Mouse (Mus musculus): ENCODE data around the gene Cwc27. TPM values are rescaled to one million over a fixed set of nuclear protein-coding genes. Genes with fewer than 3 reads are reported as not detected.

Cwc27 gene
- polyA plus RNA-seq, 1 experiment from 2014 or later, result 24.2 TPM

- Histone ChIP-seq H3K4me3 (ENCODE audit: low read length) (no peak overlapping the region), H3K9me3 (ENCODE audit: control insufficient read depth, low read length) (no peaks in the 10 kb centered on the region), H3K27me3 (replicated peaks; ENCODE audit: control insufficient read depth, insufficient read depth, low read length) (no peaks in the 10 kb centered on the region), H3K36me3 (ENCODE audit: control insufficient read depth, insufficient read depth, low read length) (no peaks in the 10 kb centered on the region), H3K9ac (ENCODE audit: low read depth, low read length) (no peak overlapping the region), H3K4me2 (ENCODE audit: low read length) (no peak overlapping the region), H3K4me1 (ENCODE audit: control insufficient read depth, insufficient read depth, low read depth, low read length) (peaks cover 4% of the 10 kb centered on the region), H3K27ac (ENCODE audit: low read depth, low read length) (peak overlapping the region; percentile 34; the same call in 1 of the 2 replicates)
- WGBS, result 40% methylated on average over 11 of the region's 11 CpGs
- peak; percentile 68 for ATAC-seq
These were observed 226.8 kb downstream of the Cwc27 start for GRCm38 (mm10) chr13:104590097-104590607.

DNA sequence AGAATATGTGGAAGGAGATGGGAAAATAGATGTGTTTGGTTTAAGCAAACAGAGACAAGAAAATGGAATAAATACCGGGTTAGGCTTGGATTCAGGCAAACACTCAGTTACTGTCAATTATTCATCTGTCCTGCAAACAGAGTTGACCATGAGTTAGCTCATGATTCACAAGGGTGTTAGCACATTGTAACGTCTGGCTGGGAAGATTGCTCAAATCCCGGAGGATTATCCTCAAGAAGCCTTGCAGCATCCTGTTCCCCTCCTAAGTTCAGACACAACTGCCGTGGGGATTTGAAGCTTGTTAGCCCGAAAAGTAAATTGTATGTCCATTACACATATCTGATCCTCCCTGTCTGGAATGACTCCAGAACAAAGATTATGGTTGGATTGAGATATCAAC, 228.6 kb downstream of the Cwc27 start:
- Histone ChIP-seq H3K9me3 (ENCODE audit: control insufficient read depth, low read length) (no peaks in the 10 kb centered on the region), H3K4me1 (ENCODE audit: control insufficient read depth, insufficient read depth, low read depth, low read length) (peaks cover 4% of the 10 kb centered on the region), H3K27ac (ENCODE audit: low read depth, low read length) (no peak overlapping the region), H3K9ac (ENCODE audit: low read depth, low read length) (no peak overlapping the region), H3K4me3 (ENCODE audit: low read length) (no peak overlapping the region), H3K27me3 (replicated peaks; ENCODE audit: control insufficient read depth, insufficient read depth, low read length) (no peaks in the 10 kb centered on the region), H3K36me3 (ENCODE audit: control insufficient read depth, insufficient read depth, low read length) (no peaks in the 10 kb centered on the region), H3K4me2 (ENCODE audit: low read length) (no peak overlapping the region)
- 78% methylated on average over 5 of the region's 5 CpGs for WGBS
- no peak for ATAC-seq

Other genes with a start within 250 kb of the Cwc27 start
- 13.8 and 15.0 TPM in 2 replicates for gene Srek1ip1, start 24.7 kb downstream of the Cwc27 start, polyA plus RNA-seq (2015; fragmentation: Nextera tagmentation; extraction: Ambion mirVana)
- gene Shisal2b, start 46.8 kb upstream of the Cwc27 start, polyA plus RNA-seq (2015; fragmentation: Nextera tagmentation; extraction: Ambion mirVana), result 2.3 and 2.6 TPM in 2 replicates
- 8.9 and 9.8 TPM in 2 replicates for gene Rgs7bp, start 237.8 kb upstream of the Cwc27 start, polyA plus RNA-seq (2015; fragmentation: Nextera tagmentation; extraction: Ambion mirVana)

Measured in hindbrain, embryonic 16.5 days (tissue).